Mouse (Mus musculus) stomach, embryonic 14.5 days (tissue): ENCODE measurements around the gene Smpd2. TPM values are rescaled to one million over a fixed set of nuclear protein-coding genes. Genes with fewer than 3 reads are reported as not detected.

ENCODE experiments used
- ATAC-seq: fragments of 200-750 bp; cut with Nextera tagmentation; 2 replicates; pipeline ENCODE4 v1.8.0; 2017; ENCODE audit warnings: low read depth, moderate TSS enrichment; ENCODE audit not compliant: insufficient number of reproducible peaks, insufficient read depth, low FRiP score
- H3K27ac ChIP-seq: fragments of 300-500 bp; sonication (generic); 2 replicates; pipeline ENCODE4 v1.5.1; 2014; ENCODE audit warnings: mild to moderate bottlenecking, low read length, moderate library complexity, mixed read lengths
- H3K27me3 ChIP-seq: fragments of 300-500 bp; sonication (generic); 2 replicates; pipeline ENCODE4 v1.6.1; 2014; ENCODE audit warnings: low read length, control low read depth, mixed read lengths; ENCODE audit not compliant: control insufficient read depth, insufficient read depth
- H3K36me3 ChIP-seq: fragments of 300-500 bp; sonication (generic); 2 replicates; pipeline ENCODE4 v1.6.1; 2014; ENCODE audit warnings: mild to moderate bottlenecking, control low read depth, low read length, moderate library complexity, mixed read lengths; ENCODE audit not compliant: control insufficient read depth, insufficient read depth
- H3K4me1 ChIP-seq: fragments of 300-500 bp; sonication (generic); 2 replicates; pipeline ENCODE4 v1.6.1; 2014; ENCODE audit warnings: low read length, control low read depth, mixed read lengths; ENCODE audit not compliant: control insufficient read depth, insufficient read depth
- H3K4me2 ChIP-seq: fragments of 300-500 bp; sonication (generic); replicated peaks from 2 replicates; pipeline ENCODE4 v1.6.1; 2014; ENCODE audit warnings: low read depth, low read length, control low read depth
- H3K4me3 ChIP-seq: fragments of 300-500 bp; sonication (generic); 2 replicates; pipeline ENCODE4 v1.5.1; 2014; ENCODE audit warnings: low read depth, low read length, control low read depth
- H3K9ac ChIP-seq: fragments of 300-500 bp; sonication (generic); replicated peaks from 2 replicates; pipeline ENCODE4 v1.6.1; 2014; ENCODE audit warnings: low read depth, mild to moderate bottlenecking, control low read depth, low read length, moderate library complexity, mixed read lengths
- H3K9me3 ChIP-seq: fragments of 300-500 bp; sonication (generic); 2 replicates; pipeline ENCODE4 v1.6.1; 2016; ENCODE audit warnings: low read depth, low read length, control low read depth; ENCODE audit not compliant: control insufficient read depth
- WGBS: fragments of 180-500 bp; shearing (Covaris S2); extraction: QIAGEN DNeasy Blood & Tissue Kit; methylation state at CpG from one replicate; pipeline ENCODE4 v1.1.7; 2014; 5-methylcytosine and 5-hydroxymethylcytosine counted together
- polyA plus RNA-seq: library from polyadenylated mRNA; unstranded; fragments of >200 nt; fragmentation: Nextera tagmentation; extraction: Ambion mirVana; gene quantifications from 2 replicates; pipeline ENCODE4 v1.2.1, GENCODE M21; 2014

Gene Smpd2
- polyA plus RNA-seq, 1 experiment from 2014 or later, result 59.6 TPM

GRCm38 (mm10) chr10:41482446-41482845 lies 7.7 kb downstream of the Smpd2 start:
- Histone ChIP-seq H3K36me3 (peaks cover 27% of the 10 kb centered on the region; the same call in 1 of the 2 replicates), H3K27me3 (no peaks in the 10 kb centered on the region), H3K9ac (no peak overlapping the region), H3K4me2 (no peak overlapping the region), H3K4me1 (peaks cover 13% of the 10 kb centered on the region; the same call in 1 of the 2 replicates), H3K9me3 (no peaks in the 10 kb centered on the region), H3K4me3 (no peak overlapping the region), H3K27ac (no peak overlapping the region)
- no peak for ATAC-seq
- 90% methylated on average over 7 of the region's 7 CpGs for WGBS

- WGBS, result 62% methylated on average over 33 of the region's 33 CpGs
- no peak overlapping the region for H3K4me3 ChIP-seq
- no peak overlapping the region for H3K4me2 ChIP-seq
- H3K4me1 ChIP-seq, result peaks cover 9% of the 10 kb centered on the region; the same call in 1 of the 2 replicates
- ATAC-seq, result no peak
- no peak overlapping the region for H3K9ac ChIP-seq
- H3K27ac ChIP-seq, result no peak overlapping the region
- H3K27me3 ChIP-seq, result no peaks in the 10 kb centered on the region
- peaks cover 25% of the 10 kb centered on the region; the same call in 1 of the 2 replicates for H3K36me3 ChIP-seq
- no peaks in the 10 kb centered on the region for H3K9me3 ChIP-seq
Measured at GRCm38 (mm10) chr10:41480938-41481880, 9.0 kb downstream of the Smpd2 start.

GRCm38 (mm10) chr10:41479961-41480360 lies 10.2 kb downstream of the Smpd2 start:
- WGBS, result 86% methylated on average over 3 of the region's 3 CpGs
- Histone ChIP-seq H3K4me3 (no peak overlapping the region), H3K36me3 (peaks cover 18% of the 10 kb centered on the region; the same call in 1 of the 2 replicates), H3K27ac (no peak overlapping the region), H3K27me3 (no peaks in the 10 kb centered on the region), H3K4me1 (peaks cover 14% of the 10 kb centered on the region; the same call in 1 of the 2 replicates), H3K9ac (no peak overlapping the region), H3K4me2 (no peak overlapping the region), H3K9me3 (no peaks in the 10 kb centered on the region)
- ATAC-seq, result no peak

- H3K27ac ChIP-seq, result peak overlapping the region; percentile 83
- WGBS, result 5% methylated on average over 20 of the region's 20 CpGs
- ATAC-seq, result peak; percentile 69
- peak overlapping the region; percentile 50 for H3K9ac ChIP-seq
- peaks cover 19% of the 10 kb centered on the region for H3K4me1 ChIP-seq
- peak overlapping the region; percentile 61 for H3K4me3 ChIP-seq
- H3K9me3 ChIP-seq, result no peaks in the 10 kb centered on the region
- no peaks in the 10 kb centered on the region for H3K27me3 ChIP-seq
- H3K4me2 ChIP-seq, result peak overlapping the region; percentile 89
- H3K36me3 ChIP-seq, result peaks cover 7% of the 10 kb centered on the region; the same call in 1 of the 2 replicates
Measured at GRCm38 (mm10) chr10:41477278-41478181, 12.6 kb downstream of the Smpd2 start.

- peak overlapping the region; percentile 50 for H3K9ac ChIP-seq
- peak overlapping the region; percentile 61 for H3K4me3 ChIP-seq
- 0 out of 2 replicates have a peak, but pooled peaks have one; percentile 4 for ATAC-seq
- H3K4me1 ChIP-seq, result peaks cover 19% of the 10 kb centered on the region
- peak overlapping the region; percentile 83 for H3K27ac ChIP-seq
- WGBS, result under 1% methylated on average over 9 of the region's 9 CpGs
- H3K27me3 ChIP-seq, result no peaks in the 10 kb centered on the region
- H3K9me3 ChIP-seq, result no peaks in the 10 kb centered on the region
- H3K36me3 ChIP-seq, result peaks cover under 1% of the 10 kb centered on the region; the same call in 1 of the 2 replicates
- H3K4me2 ChIP-seq, result peak overlapping the region; percentile 89
Measured at GRCm38 (mm10) chr10:41477018-41477277, 13.2 kb downstream of the Smpd2 start.

- Histone ChIP-seq H3K36me3 (no peaks in the 10 kb centered on the region; the same call in 1 of the 2 replicates), H3K4me3 (peak within 1 kb of the TSS; percentile 61), H3K9me3 (no peaks in the 10 kb centered on the region), H3K27ac (peak within 1 kb of the TSS; percentile 83), H3K9ac (peak within 1 kb of the TSS; percentile 50), H3K4me2 (peak within 1 kb of the TSS; percentile 89), H3K27me3 (no peaks in the 10 kb centered on the region), H3K4me1 (peaks cover 19% of the 10 kb centered on the region)
- WGBS, result 0% methylated on average over 35 of the region's 35 CpGs
- peak; percentile 63 for ATAC-seq
Measured at GRCm38 (mm10) chr10:41476171-41477017, 13.8 kb downstream of the Smpd2 start, which contains the start of gene Mical1. Mical1 (plus strand) TSS chr10:41476314.

- H3K36me3 ChIP-seq, result no peaks in the 10 kb centered on the region; the same call in 1 of the 2 replicates
- no peaks in the 10 kb centered on the region for H3K9me3 ChIP-seq
- peak overlapping the region; percentile 58 for H3K27ac ChIP-seq
- H3K4me3 ChIP-seq, result no peak overlapping the region
- no peak overlapping the region for H3K9ac ChIP-seq
- H3K4me2 ChIP-seq, result 0 out of 2 replicates have a peak overlapping the region, but pooled peaks have one; percentile 89
- H3K27me3 ChIP-seq, result no peaks in the 10 kb centered on the region
- ATAC-seq, result no peak
- peaks cover 19% of the 10 kb centered on the region for H3K4me1 ChIP-seq
- WGBS, result 43% methylated on average over 1 of the region's 1 CpGs
Measured at GRCm38 (mm10) chr10:41474981-41475391, 15.2 kb downstream of the Smpd2 start.
